Mouse (Mus musculus) left cerebral cortex, postnatal 36 days (tissue): ENCODE measurements around the gene Uhrf1. TPM values are rescaled to one million over a fixed set of nuclear protein-coding genes. Genes with fewer than 3 reads are reported as not detected.

Source experiments
- DNase-seq, 2 experiments: peaks; one replicate each; pipeline ENCODE4 v3.0.0; 2021 to 2022; ENCODE audit warnings: low spot score in 2 of 2, mixed read lengths in 1 of 2
- intact Hi-C: fragments of 180-260 bp; cut with DNase I; formaldehyde crosslinking; loops from one replicate; pipeline ENCODE4 v1.15.1; 2025
- total RNA-seq, 2 experiments: library from RNA; stranded (reverse); gene quantifications; 2 replicates each; pipeline ENCODE4 v1.2.3; 2021

Gene Uhrf1
- total RNA-seq, 2 experiments from 2014 or later: 0.82 to 1.3 TPM

- intact Hi-C loops: no loop called here
- no peak for DNase-seq
Observed at GRCm38 (mm10) chr17:56368291-56368790, 65.2 kb downstream of the Uhrf1 start.

GRCm38 (mm10) chr17:56370090-56370489 is 67.0 kb downstream of the Uhrf1 start:
- peak in 1 of 2 experiments; percentile 50 for DNase-seq
- intact Hi-C loops: no loop called here

GRCm38 (mm10) chr17:56371029-56371660 is 68.0 kb downstream of the Uhrf1 start:
- peak; percentile 81 to 83 for DNase-seq
- intact Hi-C loops: no loop called here

- no peak for DNase-seq
- intact Hi-C loops: no loop called here
Observed at GRCm38 (mm10) chr17:56372109-56372508, 69.0 kb downstream of the Uhrf1 start.

Other genes starting within 250 kb of the Uhrf1 start
- 10 to 100 TPM; 87.9 to 94.9 TPM for gene Ubxn6, start 228.3 kb upstream of the Uhrf1 start, total RNA-seq
- gene Hdgfl2, start 223.7 kb upstream of the Uhrf1 start, total RNA-seq: 100 to 1,000 TPM in 1 of 2 experiments, 10 to 100 TPM in 1; 95.2 to 109 TPM
- gene Plin4, start 193.5 kb upstream of the Uhrf1 start, total RNA-seq: 1 to 10 TPM; 2.9 to 6.4 TPM
- gene Plin5, start 185.7 kb upstream of the Uhrf1 start, total RNA-seq: under 1 TPM; 0.59 to 0.99 TPM
- 1 to 10 TPM; 4.2 to 5.4 TPM for gene Lrg1, start 181.3 kb upstream of the Uhrf1 start, total RNA-seq
- gene Sema6b, start 163.0 kb upstream of the Uhrf1 start, total RNA-seq: 100 to 1,000 TPM; 131 to 144 TPM
- 1 to 10 TPM; 7.9 to 8.5 TPM for gene Tnfaip8l1, start 140.8 kb upstream of the Uhrf1 start, total RNA-seq
- gene Mydgf, start 119.4 kb upstream of the Uhrf1 start, total RNA-seq: 10 to 100 TPM; 39.7 to 43.9 TPM
- 10 to 100 TPM; 68.7 to 72.1 TPM for gene Dpp9, start 84.4 kb upstream of the Uhrf1 start, total RNA-seq
- 10 to 100 TPM; 33.0 to 35.4 TPM for gene Fem1a, start 46.5 kb upstream of the Uhrf1 start, total RNA-seq
- gene Ticam1, start 26.5 kb upstream of the Uhrf1 start, total RNA-seq: 1 to 10 TPM; 4.9 to 5.3 TPM
- 10 to 100 TPM in 1 of 2 experiments, 1 to 10 TPM in 1; 9.3 to 10.1 TPM for gene Plin3, start 10.4 kb upstream of the Uhrf1 start, total RNA-seq
- gene Arrdc5, start 3.0 kb upstream of the Uhrf1 start, total RNA-seq: not detected
- 10 to 100 TPM; 64.4 to 78.3 TPM for gene Kdm4b, start 22.7 kb downstream of the Uhrf1 start, total RNA-seq
- 100 to 1,000 TPM; 576 to 675 TPM for gene Ptprs, start 173.2 kb downstream of the Uhrf1 start, total RNA-seq
- gene Znrf4, start 209.1 kb downstream of the Uhrf1 start, total RNA-seq: not detected